In genomic region chr4:133020721-133021120, GRCm38 (mm10) we compare ENCODE assay signal across 8 mouse cellular contexts. TPM values are rescaled to one million over a fixed set of nuclear protein-coding genes. Genes with fewer than 3 reads are reported as not detected.
DNase-seq lines count a peak whose midpoint lies in the region; ATAC-seq and TF ChIP-seq lines count a peak whose summit lies in the region.

No protein-coding gene starts in this region.

- 0 out of 2 replicates have a peak, but pooled peaks have one; percentile 14 for ATAC-seq in kidney, embryonic 15.5 days (replicated peaks; ENCODE audit: low FRiP score)
- no peak for ATAC-seq in hindbrain, embryonic 16.5 days
- no peak for ATAC-seq in neural tube, embryonic 12.5 days (ENCODE audit: low FRiP score, low read depth)

- no peak for DNase-seq in kidney, adult 18-20 months
- DNase-seq in ovary, postnatal 10 days (ENCODE audit: low spot score): no peak
- DNase-seq in embryo, embryonic 9.5 days (ENCODE audit: extremely low spot score): no peak
- DNase-seq in urinary bladder, adult 18-20 months (ENCODE audit: low spot score in 2 of 2): no peak

- no peak overlapping the region for H3K4me3 ChIP-seq in kidney, embryonic 15.5 days (replicated peaks)
- no peak overlapping the region for H3K4me3 ChIP-seq in embryonic fibroblast, embryonic 13.5 days (ENCODE audit: insufficient read depth, low read length)
- H3K4me3 ChIP-seq in hindbrain, embryonic 16.5 days (ENCODE audit: low read length): no peak overlapping the region
- no peak overlapping the region for H3K4me3 ChIP-seq in neural tube, embryonic 12.5 days

- H3K4me2 ChIP-seq in kidney, embryonic 15.5 days: peak overlapping the region; percentile 47
- H3K4me2 ChIP-seq in hindbrain, embryonic 16.5 days (ENCODE audit: low read length): peak overlapping the region; percentile 47; the same call in 1 of the 2 replicates
- peak overlapping the region; percentile 51 for H3K4me2 ChIP-seq in neural tube, embryonic 12.5 days (replicated peaks)

- H3K27ac ChIP-seq in kidney, embryonic 15.5 days: peak overlapping the region; percentile 85
- H3K27ac ChIP-seq in embryonic fibroblast, embryonic 13.5 days (ENCODE audit: insufficient read depth, low read length): peak overlapping the region; percentile 48
- H3K27ac ChIP-seq in hindbrain, embryonic 16.5 days (ENCODE audit: low read depth, low read length): peak overlapping the region; percentile 42
- H3K27ac ChIP-seq in neural tube, embryonic 12.5 days: peak overlapping the region; percentile 60; the same call in 1 of the 2 replicates

- no peak overlapping the region for H3K9ac ChIP-seq in kidney, embryonic 15.5 days
- H3K9ac ChIP-seq in hindbrain, embryonic 16.5 days (ENCODE audit: low read depth, low read length): peak overlapping the region; percentile 1; the same call in 1 of the 2 replicates
- H3K9ac ChIP-seq in neural tube, embryonic 12.5 days: peak overlapping the region; percentile 30

- H3K4me1 ChIP-seq in kidney, embryonic 15.5 days: peaks cover 100% of the 10 kb centered on the region
- H3K4me1 ChIP-seq in embryonic fibroblast, embryonic 13.5 days (ENCODE audit: control insufficient read depth, insufficient read depth, low read length): peaks cover 37% of the 10 kb centered on the region
- peaks cover 92% of the 10 kb centered on the region for H3K4me1 ChIP-seq in hindbrain, embryonic 16.5 days (ENCODE audit: control insufficient read depth, insufficient read depth, low read depth, low read length)
- H3K4me1 ChIP-seq in neural tube, embryonic 12.5 days: peaks cover 91% of the 10 kb centered on the region

- H3K36me3 ChIP-seq in kidney, embryonic 15.5 days: peaks cover 12% of the 10 kb centered on the region; the same call in 1 of the 2 replicates
- H3K36me3 ChIP-seq in hindbrain, embryonic 16.5 days (ENCODE audit: control insufficient read depth, insufficient read depth, low read length): no peaks in the 10 kb centered on the region
- H3K36me3 ChIP-seq in neural tube, embryonic 12.5 days: no peaks in the 10 kb centered on the region

- TF ChIP-seq CTCF in embryonic fibroblast, embryonic 13.5 days (IDR thresholded peaks at IDR 0.05; ENCODE audit: borderline replicate concordance, insufficient read depth, low read length): no peak

- 28% methylated on average over 4 of the region's 6 CpGs for WGBS in kidney, embryonic 15.5 days
- WGBS in hindbrain, embryonic 16.5 days: 6% methylated on average over 4 of the region's 6 CpGs
- 34% methylated on average over 4 of the region's 6 CpGs for WGBS in neural tube, embryonic 12.5 days

- no peak for TF ChIP-seq POLR2A in embryonic fibroblast, embryonic 13.5 days (IDR thresholded peaks at IDR 0.05; ENCODE audit: low read depth, low read length)

- no peaks in the 10 kb centered on the region for H3K9me3 ChIP-seq in kidney, embryonic 15.5 days (replicated peaks)
- H3K9me3 ChIP-seq in hindbrain, embryonic 16.5 days (ENCODE audit: control insufficient read depth, low read length): no peaks in the 10 kb centered on the region
- H3K9me3 ChIP-seq in neural tube, embryonic 12.5 days: no peaks in the 10 kb centered on the region

- no peaks in the 10 kb centered on the region for H3K27me3 ChIP-seq in kidney, embryonic 15.5 days
- H3K27me3 ChIP-seq in hindbrain, embryonic 16.5 days (replicated peaks; ENCODE audit: control insufficient read depth, insufficient read depth, low read length): no peaks in the 10 kb centered on the region
- H3K27me3 ChIP-seq in neural tube, embryonic 12.5 days (replicated peaks): no peaks in the 10 kb centered on the region

RNA-seq across cellular contexts. Expression of gene Ahdc1, which starts 9.7 kb away (rescaled TPM):
- 7.4 and 10.1 TPM in 2 replicates for polyA plus RNA-seq in kidney, embryonic 15.5 days (2015; fragmentation: Nextera tagmentation; extraction: Ambion mirVana)
- 37.5 and 46.0 TPM in 2 replicates for polyA plus RNA-seq in embryonic fibroblast, embryonic 13.5 days (2011; ENCODE audit: insufficient read length, low read depth, missing spikeins)
- polyA plus RNA-seq in hindbrain, embryonic 16.5 days (2015; fragmentation: Nextera tagmentation; extraction: Ambion mirVana): 10.4 and 11.6 TPM in 2 replicates
- polyA plus RNA-seq in neural tube, embryonic 12.5 days (2016; fragmentation: Nextera tagmentation; extraction: Ambion mirVana): 10.5 TPM in 2 replicates

RNA-seq across cellular contexts. Expression of gene Fgr, which starts 46.8 kb away (rescaled TPM):
- polyA plus RNA-seq in kidney, embryonic 15.5 days (2015; fragmentation: Nextera tagmentation; extraction: Ambion mirVana): 0.63 and 0.81 TPM in 2 replicates
- polyA plus RNA-seq in embryonic fibroblast, embryonic 13.5 days (2011; ENCODE audit: insufficient read length, low read depth, missing spikeins): not detected in 2 replicates
- polyA plus RNA-seq in hindbrain, embryonic 16.5 days (2015; fragmentation: Nextera tagmentation; extraction: Ambion mirVana): 0.16 and 0.23 TPM in 2 replicates
- 0.22 and 0.28 TPM in 2 replicates for polyA plus RNA-seq in neural tube, embryonic 12.5 days (2016; fragmentation: Nextera tagmentation; extraction: Ambion mirVana)
